Mouse (Mus musculus) spleen, adult 2 months (tissue): ENCODE measurements around the gene Brd1.

Source experiments
- CTCF ChIP-seq: fragments of 200-500 bp; IDR thresholded peaks from 2 replicates; pipeline ENCODE4 v1.5.1; 2011; ENCODE audit warnings: mild to moderate bottlenecking, inconsistent platforms; ENCODE audit not compliant: insufficient read depth, insufficient read length, insufficient replicate concordance; ENCODE audit errors: extremely low read depth
- POLR2A ChIP-seq: fragments of 200-500 bp; IDR thresholded peaks from 2 replicates; pipeline ENCODE4 v1.6.1; 2011; ENCODE audit warnings: low read depth, low read length, inconsistent platforms

DNA sequence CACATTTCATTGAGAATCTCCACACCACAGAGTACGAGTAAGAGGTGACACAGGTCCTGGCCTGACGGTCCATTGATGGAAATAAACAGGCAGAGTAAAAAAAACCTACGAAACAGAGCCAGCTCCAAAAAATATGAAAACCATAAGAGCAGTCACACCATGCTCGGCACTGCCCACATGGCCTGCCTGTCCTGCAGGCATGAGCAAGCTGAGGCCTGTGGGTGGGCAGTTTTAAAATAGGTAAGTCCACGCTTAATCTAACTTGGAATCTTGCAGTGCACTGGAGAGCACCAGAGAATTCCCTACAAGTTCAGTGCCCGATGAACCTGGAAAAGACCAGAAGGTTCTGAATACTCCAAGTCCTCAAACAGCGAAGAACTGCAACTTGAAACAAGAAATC, 38.0 kb downstream of the Brd1 start:
- TF ChIP-seq CTCF (no peak), POLR2A (no peak)
